Mouse (Mus musculus) limb, embryonic 11.5 days (tissue): ENCODE results near the gene Itpr2. TPM values are rescaled to one million over a fixed set of nuclear protein-coding genes. Genes with fewer than 3 reads are reported as not detected.

Experiments used
- ATAC-seq: fragments of 200-750 bp; cut with Nextera tagmentation; 2 replicates; pipeline ENCODE4 v1.8.0; 2017; ENCODE audit warnings: low read depth; ENCODE audit not compliant: insufficient number of reproducible peaks, low FRiP score, low TSS enrichment
- DNase-seq: peaks from one replicate; pipeline ENCODE4 v3.0.0-alpha.2; 2015; ENCODE audit warnings: low spot score
- H3K27ac ChIP-seq: fragments of 300-500 bp; sonication (generic); replicated peaks from 2 replicates; pipeline ENCODE4 v1.5.1; 2014; ENCODE audit warnings: low read depth, mild to moderate bottlenecking, low read length
- H3K27me3 ChIP-seq: fragments of 300-500 bp; sonication (generic); 2 replicates; pipeline ENCODE4 v1.6.1; 2014; ENCODE audit warnings: mild to moderate bottlenecking, low read length, mixed read lengths; ENCODE audit not compliant: control insufficient read depth, insufficient read depth
- H3K36me3 ChIP-seq: fragments of 300-500 bp; sonication (generic); 2 replicates; pipeline ENCODE4 v1.6.1; 2014; ENCODE audit warnings: mild to moderate bottlenecking, low read length, moderate library complexity, mixed read lengths; ENCODE audit not compliant: control insufficient read depth, insufficient read depth
- H3K4me1 ChIP-seq: fragments of 300-500 bp; sonication (generic); 2 replicates; pipeline ENCODE4 v1.6.1; 2014; ENCODE audit warnings: low read length, mixed read lengths; ENCODE audit not compliant: control insufficient read depth, insufficient read depth
- H3K4me2 ChIP-seq: fragments of 300-500 bp; sonication (generic); 2 replicates; pipeline ENCODE4 v1.6.1; 2014; ENCODE audit warnings: low read depth, mild to moderate bottlenecking, moderate library complexity; ENCODE audit not compliant: severe bottlenecking
- H3K4me3 ChIP-seq: fragments of 300-500 bp; sonication (generic); 2 replicates; pipeline ENCODE4 v1.5.1; 2014; ENCODE audit warnings: low read depth, low read length
- H3K9ac ChIP-seq: fragments of 300-500 bp; sonication (generic); 2 replicates; pipeline ENCODE4 v1.6.1; 2014; ENCODE audit warnings: mild to moderate bottlenecking, low read length
- H3K9me3 ChIP-seq: fragments of 300-500 bp; sonication (generic); 2 replicates; pipeline ENCODE4 v1.6.1; 2016; ENCODE audit warnings: low read length; ENCODE audit not compliant: control insufficient read depth
- WGBS: fragments of 180-500 bp; shearing (Covaris S2); extraction: QIAGEN DNeasy Blood & Tissue Kit; methylation state at CpG from one replicate; pipeline ENCODE4 v1.1.7; 2014; 5-methylcytosine and 5-hydroxymethylcytosine counted together
- polyA plus RNA-seq: library from polyadenylated mRNA; unstranded; fragments of >200 nt; fragmentation: Nextera tagmentation; extraction: Ambion mirVana; gene quantifications from 2 replicates; pipeline ENCODE4 v1.2.1, GENCODE M21; 2014

The Itpr2 gene
- polyA plus RNA-seq, 1 experiment from 2014 or later: 5.7 TPM

DNA sequence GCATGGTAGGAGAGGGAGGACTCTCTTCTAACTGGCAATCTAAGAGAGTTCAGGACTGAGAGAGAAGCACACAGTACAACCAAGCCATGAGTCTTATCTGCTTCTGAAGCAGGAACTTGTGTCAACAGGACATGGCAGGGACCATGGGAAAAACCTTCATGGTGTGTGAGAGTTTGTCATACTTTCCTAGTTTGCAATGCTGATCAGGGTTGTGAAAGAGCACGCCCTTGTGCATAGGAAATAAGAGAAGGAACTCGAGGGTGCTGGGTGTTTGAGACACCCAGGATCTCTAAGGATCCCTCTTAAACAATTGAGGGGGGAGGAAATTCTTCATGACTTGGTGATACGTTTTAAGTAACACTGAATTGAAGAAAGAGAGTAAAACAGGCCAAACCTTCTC lies 172.9 kb downstream of the Itpr2 start:
- 87% methylated on average over 3 of the region's 3 CpGs for WGBS
- H3K27ac ChIP-seq: no peak overlapping the region
- DNase-seq (no peak), ATAC-seq (no peak)
- H3K9ac ChIP-seq: no peak overlapping the region
- no peak overlapping the region for H3K4me3 ChIP-seq
- no peak overlapping the region for H3K4me2 ChIP-seq
- no peaks in the 10 kb centered on the region for H3K36me3 ChIP-seq
- H3K9me3 ChIP-seq: no peaks in the 10 kb centered on the region
- H3K27me3 ChIP-seq: no peaks in the 10 kb centered on the region
- H3K4me1 ChIP-seq: peaks cover 4% of the 10 kb centered on the region; the same call in 1 of the 2 replicates

DNA sequence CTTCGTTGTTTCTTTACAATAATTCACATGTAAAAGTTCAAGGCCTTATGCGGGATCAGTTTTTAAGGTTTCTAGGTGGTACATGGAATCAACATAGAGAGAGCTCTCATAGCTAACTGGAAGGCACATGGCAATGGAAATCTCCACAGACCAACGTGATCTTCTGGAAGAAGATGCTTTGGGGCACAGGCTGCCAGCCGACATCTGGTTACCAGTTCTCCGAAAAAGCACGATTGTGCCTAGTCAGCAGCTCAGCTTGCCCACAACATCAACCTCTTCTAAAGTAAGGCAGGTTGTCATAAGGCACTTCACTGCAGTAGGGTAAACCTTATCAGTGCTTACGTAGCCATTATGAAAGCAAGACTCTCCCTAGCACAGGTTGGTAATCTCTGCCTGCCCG lies 175.4 kb downstream of the Itpr2 start:
- Histone ChIP-seq H3K27ac (no peak overlapping the region), H3K4me1 (peaks cover 6% of the 10 kb centered on the region), H3K36me3 (no peaks in the 10 kb centered on the region), H3K4me3 (no peak overlapping the region), H3K9ac (no peak overlapping the region), H3K9me3 (no peaks in the 10 kb centered on the region), H3K27me3 (no peaks in the 10 kb centered on the region), H3K4me2 (no peak overlapping the region)
- ATAC-seq (no peak), DNase-seq (no peak)
- WGBS: 90% methylated on average over 8 of the region's 8 CpGs

DNA sequence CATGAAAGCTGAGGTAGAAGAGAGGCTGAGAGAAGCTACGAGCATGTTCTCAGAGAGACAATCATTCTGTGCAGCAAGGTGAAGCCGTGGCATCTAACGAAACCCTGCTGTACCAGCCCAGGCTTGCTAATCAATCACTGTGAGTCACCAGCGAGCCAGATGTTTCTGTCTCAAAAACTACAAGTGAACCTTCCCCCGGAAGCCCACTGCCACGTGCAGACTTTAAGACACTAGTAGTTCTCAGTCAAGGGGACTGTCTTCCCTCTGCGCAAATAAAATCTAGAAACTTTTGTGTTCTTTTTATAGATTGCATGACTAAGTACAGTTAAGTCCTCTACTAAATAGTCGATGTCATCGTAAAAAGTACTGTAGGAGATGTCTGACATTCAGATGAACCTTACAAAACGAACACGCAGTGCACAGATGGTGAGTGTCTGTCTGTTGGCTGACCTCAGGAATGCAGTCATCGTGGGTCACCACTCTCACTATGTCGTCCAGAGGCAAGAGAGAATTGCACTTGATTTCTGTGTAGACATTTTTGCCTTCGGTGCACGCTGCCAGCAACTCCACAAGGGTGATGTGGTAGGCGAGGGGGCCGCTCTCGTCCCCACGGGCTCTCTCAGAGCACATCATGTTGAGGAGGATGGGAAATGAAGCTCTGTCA lies 177.3 kb downstream of the Itpr2 start:
- ATAC-seq: no peak
- H3K27ac ChIP-seq: no peak overlapping the region
- 52% methylated on average over 19 of the region's 19 CpGs for WGBS

DNA sequence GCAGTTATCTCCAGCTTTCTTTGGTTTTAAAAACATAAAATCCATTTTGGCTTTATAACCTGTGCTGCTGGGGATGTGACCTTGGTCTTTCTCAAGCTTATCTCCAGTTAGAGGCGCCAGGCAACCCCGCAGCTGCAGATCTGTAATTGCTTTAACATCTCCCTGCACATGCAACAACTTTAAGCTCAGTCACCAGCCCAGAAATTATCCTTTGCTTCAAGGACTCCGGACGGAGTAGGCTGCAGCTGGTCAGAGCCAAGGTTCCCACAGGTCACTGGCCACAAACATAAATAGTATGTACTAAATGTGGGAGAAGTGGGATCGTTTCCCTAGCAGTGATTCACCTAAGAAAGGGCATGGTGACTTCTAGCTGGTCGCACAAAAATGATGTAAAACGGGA lies 179.5 kb downstream of the Itpr2 start:
- DNase-seq (no peak), ATAC-seq (no peak)
- no peak overlapping the region for H3K4me2 ChIP-seq
- H3K4me3 ChIP-seq: no peak overlapping the region
- H3K9ac ChIP-seq: no peak overlapping the region
- H3K36me3 ChIP-seq: no peaks in the 10 kb centered on the region
- H3K27ac ChIP-seq: no peak overlapping the region
- H3K27me3 ChIP-seq: no peaks in the 10 kb centered on the region
- 67% methylated on average over 7 of the region's 7 CpGs for WGBS
- H3K9me3 ChIP-seq: no peaks in the 10 kb centered on the region
- H3K4me1 ChIP-seq: peaks cover 6% of the 10 kb centered on the region

More for the DNA sequence above, 177.3 kb downstream of the Itpr2 start:
- Histone ChIP-seq H3K9me3 (no peaks in the 10 kb centered on the region), H3K4me3 (no peak overlapping the region), H3K4me1 (peaks cover 6% of the 10 kb centered on the region), H3K9ac (no peak overlapping the region), H3K27me3 (no peaks in the 10 kb centered on the region), H3K36me3 (no peaks in the 10 kb centered on the region), H3K4me2 (no peak overlapping the region)
- DNase-seq: peak; percentile 33

DNA sequence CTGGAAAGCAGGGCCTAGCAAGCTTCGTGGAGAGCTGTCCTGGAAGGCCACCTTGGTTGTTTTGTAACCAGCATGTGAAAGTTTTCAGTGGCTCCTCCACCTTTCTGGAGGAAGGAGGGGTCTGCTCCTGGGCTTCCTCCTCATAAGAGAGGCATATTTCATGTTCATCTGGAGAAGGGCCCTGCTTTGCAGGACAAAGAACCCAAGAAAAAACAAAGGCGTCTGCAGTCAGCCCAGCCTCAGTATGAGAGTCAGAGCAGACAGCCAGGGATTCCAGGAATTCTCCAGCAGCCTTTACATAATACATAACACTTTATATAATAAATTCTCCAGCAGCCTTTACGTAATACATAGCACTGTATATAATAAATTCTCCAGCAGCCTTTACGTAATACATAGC lies 180.1 kb downstream of the Itpr2 start:
- Histone ChIP-seq H3K27ac (no peak overlapping the region), H3K4me2 (no peak overlapping the region), H3K9me3 (no peaks in the 10 kb centered on the region), H3K4me1 (peaks cover 6% of the 10 kb centered on the region), H3K4me3 (no peak overlapping the region), H3K9ac (no peak overlapping the region), H3K36me3 (no peaks in the 10 kb centered on the region), H3K27me3 (no peaks in the 10 kb centered on the region)
- no peak for ATAC-seq
- 76% methylated on average over 4 of the region's 4 CpGs for WGBS
- DNase-seq: no peak

DNA sequence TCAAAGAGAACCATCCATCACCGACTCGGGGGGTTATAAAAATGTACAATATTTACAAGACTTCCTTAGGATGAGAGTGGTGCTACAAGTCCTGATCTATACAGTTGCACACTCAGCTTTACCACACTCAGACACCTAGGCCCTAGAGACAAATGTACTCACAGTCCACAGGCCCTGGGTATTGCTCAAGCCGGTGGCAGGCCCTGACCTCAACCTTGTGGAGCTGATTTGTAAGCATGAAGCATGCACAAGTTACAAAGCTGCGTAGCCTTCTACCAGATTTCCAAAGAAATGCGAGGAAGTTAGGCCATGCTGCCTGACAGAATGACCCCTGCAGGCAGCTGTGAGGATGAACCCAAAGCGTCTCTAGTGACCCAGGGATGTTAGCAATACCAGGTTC lies 185.6 kb downstream of the Itpr2 start:
- WGBS: 80% methylated on average over 6 of the region's 6 CpGs
- Histone ChIP-seq H3K4me2 (no peak overlapping the region), H3K27me3 (no peaks in the 10 kb centered on the region), H3K4me3 (no peak overlapping the region), H3K27ac (no peak overlapping the region), H3K36me3 (no peaks in the 10 kb centered on the region), H3K9ac (no peak overlapping the region), H3K9me3 (no peaks in the 10 kb centered on the region), H3K4me1 (no peaks in the 10 kb centered on the region)
- no peak for ATAC-seq
- no peak for DNase-seq

DNA sequence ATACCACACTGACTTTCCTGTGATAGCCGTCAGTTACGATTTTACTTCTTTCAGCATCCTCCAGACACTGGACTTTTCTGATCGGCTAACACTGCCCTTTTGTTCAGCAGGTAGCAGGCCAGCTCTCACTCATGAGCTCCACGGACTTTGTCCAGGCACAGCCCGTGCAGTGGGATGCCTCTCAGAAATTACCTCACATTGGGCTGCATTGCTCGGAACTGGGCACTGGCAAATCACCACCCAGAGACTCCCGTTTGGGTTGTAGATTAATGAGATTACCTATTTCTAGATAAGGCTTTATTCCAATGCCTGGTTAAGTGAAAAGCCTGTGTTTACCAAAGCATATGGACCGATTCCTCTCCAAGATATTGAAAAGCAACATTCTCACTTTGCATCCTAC lies 186.9 kb downstream of the Itpr2 start:
- H3K27ac ChIP-seq: no peak overlapping the region
- 93% methylated on average over 8 of the region's 8 CpGs for WGBS
- DNase-seq (no peak), ATAC-seq (no peak)
- no peaks in the 10 kb centered on the region for H3K9me3 ChIP-seq
- H3K36me3 ChIP-seq: no peaks in the 10 kb centered on the region
- no peak overlapping the region for H3K9ac ChIP-seq
- no peaks in the 10 kb centered on the region for H3K27me3 ChIP-seq
- no peaks in the 10 kb centered on the region for H3K4me1 ChIP-seq
- no peak overlapping the region for H3K4me3 ChIP-seq
- no peak overlapping the region for H3K4me2 ChIP-seq

DNA sequence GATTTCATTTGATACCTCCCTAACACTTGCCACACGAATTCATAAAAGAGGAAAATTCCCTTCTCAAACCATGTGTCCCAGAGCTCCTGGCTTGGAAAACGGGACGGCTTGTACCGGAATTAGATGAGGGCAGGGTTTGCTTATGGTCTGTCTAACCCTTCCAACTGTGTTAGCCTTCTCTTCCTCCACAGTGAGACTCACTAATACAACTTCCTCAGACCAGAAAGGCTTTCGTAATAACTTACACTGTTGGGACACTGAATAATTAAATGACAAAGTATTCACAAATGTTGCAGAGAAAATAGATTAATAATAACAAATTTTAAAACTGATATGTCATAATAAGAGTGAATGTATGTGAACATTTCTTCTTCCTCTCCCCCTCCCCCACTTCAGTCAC lies 187.7 kb downstream of the Itpr2 start:
- no peaks in the 10 kb centered on the region for H3K4me1 ChIP-seq
- no peaks in the 10 kb centered on the region for H3K27me3 ChIP-seq
- H3K9me3 ChIP-seq: no peaks in the 10 kb centered on the region
- no peak overlapping the region for H3K9ac ChIP-seq
- H3K4me3 ChIP-seq: no peak overlapping the region
- DNase-seq (no peak), ATAC-seq (no peak)
- WGBS: 86% methylated on average over 5 of the region's 5 CpGs
- no peaks in the 10 kb centered on the region for H3K36me3 ChIP-seq
- no peak overlapping the region for H3K27ac ChIP-seq
- no peak overlapping the region for H3K4me2 ChIP-seq

DNA sequence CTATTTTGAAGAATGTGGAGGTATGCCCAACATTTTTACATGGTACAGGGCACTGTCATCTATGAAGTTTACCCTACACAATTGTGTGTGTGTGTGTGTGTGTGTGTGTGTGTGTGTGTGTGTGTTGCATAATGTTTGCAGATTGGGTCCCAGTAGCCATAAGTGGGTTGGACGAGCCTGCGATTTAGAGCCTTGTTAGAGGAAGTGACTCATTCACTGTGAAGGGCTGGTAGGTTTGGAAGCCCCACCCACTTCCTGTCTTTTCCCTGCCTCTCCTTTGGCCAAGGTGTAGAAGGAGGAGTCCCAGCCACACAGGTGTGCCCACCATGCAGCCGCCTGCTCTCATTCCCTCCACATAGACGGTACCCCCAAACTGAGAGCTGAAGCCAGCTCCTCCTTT lies 188.6 kb downstream of the Itpr2 start:
- no peak overlapping the region for H3K4me2 ChIP-seq
- H3K27ac ChIP-seq: no peak overlapping the region
- H3K27me3 ChIP-seq: no peaks in the 10 kb centered on the region
- 89% methylated on average over 4 of the region's 4 CpGs for WGBS
- H3K9me3 ChIP-seq: no peaks in the 10 kb centered on the region
- no peaks in the 10 kb centered on the region for H3K36me3 ChIP-seq
- DNase-seq (no peak), ATAC-seq (no peak)
- H3K9ac ChIP-seq: no peak overlapping the region
- no peak overlapping the region for H3K4me3 ChIP-seq
- no peaks in the 10 kb centered on the region for H3K4me1 ChIP-seq
